In the genomic region with DNA sequence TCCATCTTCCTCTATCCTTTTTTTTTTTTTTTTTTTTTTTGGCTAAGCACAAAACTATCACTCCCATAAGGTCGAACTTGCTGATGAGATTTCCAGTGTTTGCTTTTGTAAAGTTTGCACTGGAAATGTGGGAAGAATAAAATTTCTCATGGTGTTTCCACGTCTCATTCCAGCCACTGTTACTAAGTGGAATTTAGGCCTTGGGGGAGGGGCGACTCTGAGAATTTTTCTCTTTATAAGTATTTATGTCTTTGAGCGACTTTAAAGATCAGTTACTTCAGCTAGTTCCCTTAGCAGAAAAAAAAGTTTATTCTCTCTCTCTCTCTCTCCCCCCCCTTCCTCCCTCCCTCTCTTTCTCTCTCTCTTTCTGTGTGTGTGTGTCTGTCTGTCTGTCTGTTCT, we compare ENCODE assay signal across 17 mouse cellular contexts. TPM values are rescaled to one million over a fixed set of nuclear protein-coding genes. Genes with fewer than 3 reads are reported as not detected.
DNase-seq lines count a peak whose midpoint lies in the region; ATAC-seq and TF ChIP-seq lines count a peak whose summit lies in the region.
"Had no signal": no experiment of that assay in that cellular context is flagged by ENCODE, and none has a peak within 500 bp of the region (broad histone marks: within the 10 kb centered on the region; RNA-seq: fewer than 3 reads in every experiment).

No protein-coding gene starts in this region.

- intact Hi-C loops in gastrocnemius, adult 2 months (cut with DNase I), result loop anchor here (5.0 kb wide), 2 partner anchors 101 to 151 kb away; no protein-coding TSS in a partner anchor
- intact Hi-C loops in gastrocnemius, postnatal 36 days (cut with DNase I), result loop anchor here (5.0 kb wide), 1 partner anchor 51 kb away; no protein-coding TSS in a partner anchor

- TF ChIP-seq CTCF in gastrocnemius, adult 2 months (IDR thresholded peaks at IDR 0.05), result no peak

- H3K9ac ChIP-seq in kidney, embryonic 16.5 days (replicated peaks; ENCODE audit: low read length), result no peak overlapping the region
- no peak overlapping the region for H3K9ac ChIP-seq in embryonic facial prominence, embryonic 12.5 days
- H3K9ac ChIP-seq in limb, embryonic 12.5 days (replicated peaks), result no peak overlapping the region
- H3K9ac ChIP-seq: forebrain, postnatal 0 days; liver, embryonic 12.5 days had no signal

- H3K4me3 ChIP-seq in gastrocnemius, adult 2 months, result no peak overlapping the region
- H3K4me3 ChIP-seq in kidney, embryonic 16.5 days (ENCODE audit: low read length), result no peak overlapping the region
- H3K4me3 ChIP-seq in embryonic facial prominence, embryonic 12.5 days, result no peak overlapping the region
- no peak overlapping the region for H3K4me3 ChIP-seq in limb, embryonic 12.5 days (replicated peaks)
- H3K4me3 ChIP-seq: left cerebral cortex, adult 2 months; liver, embryonic 12.5 days had no signal

- no peaks in the 10 kb centered on the region for H3K9me3 ChIP-seq in kidney, embryonic 16.5 days (ENCODE audit: low read length)
- no peaks in the 10 kb centered on the region for H3K9me3 ChIP-seq in embryonic facial prominence, embryonic 12.5 days
- no peaks in the 10 kb centered on the region for H3K9me3 ChIP-seq in limb, embryonic 12.5 days
- H3K9me3 ChIP-seq: liver, embryonic 12.5 days had no signal

- no peak for ATAC-seq in kidney, embryonic 16.5 days (ENCODE audit: low FRiP score, low TSS enrichment)
- ATAC-seq in embryonic facial prominence, embryonic 12.5 days (ENCODE audit: insufficient number of reproducible peaks, insufficient read depth, low FRiP score, low TSS enrichment), result no peak
- ATAC-seq in limb, embryonic 12.5 days (ENCODE audit: insufficient number of reproducible peaks, insufficient read depth, low FRiP score, low TSS enrichment, low read depth), result no peak
- ATAC-seq: forebrain, postnatal 0 days; liver, embryonic 12.5 days had no signal

- no peaks in the 10 kb centered on the region for H3K27me3 ChIP-seq in kidney, embryonic 16.5 days (ENCODE audit: insufficient read depth, low read length)
- H3K27me3 ChIP-seq in embryonic facial prominence, embryonic 12.5 days, result no peaks in the 10 kb centered on the region
- H3K27me3 ChIP-seq in limb, embryonic 12.5 days, result no peaks in the 10 kb centered on the region
- H3K27me3 ChIP-seq: liver, embryonic 12.5 days had no signal

- 43% methylated on average over 4 of the region's 4 CpGs for WGBS in kidney, embryonic 16.5 days
- WGBS in embryonic facial prominence, embryonic 12.5 days, result 46% methylated on average over 4 of the region's 4 CpGs
- WGBS in limb, embryonic 12.5 days, result 39% methylated on average over 4 of the region's 4 CpGs

- no peaks in the 10 kb centered on the region for H3K36me3 ChIP-seq in kidney, embryonic 16.5 days (ENCODE audit: insufficient read depth, low read length)
- H3K36me3 ChIP-seq in embryonic facial prominence, embryonic 12.5 days, result no peaks in the 10 kb centered on the region
- H3K36me3 ChIP-seq in limb, embryonic 12.5 days, result no peaks in the 10 kb centered on the region
- H3K36me3 ChIP-seq: liver, embryonic 12.5 days had no signal

- no peak overlapping the region for H3K4me2 ChIP-seq in kidney, embryonic 16.5 days (replicated peaks; ENCODE audit: low read depth, low read length)
- H3K4me2 ChIP-seq in embryonic facial prominence, embryonic 12.5 days (replicated peaks), result no peak overlapping the region
- no peak overlapping the region for H3K4me2 ChIP-seq in limb, embryonic 12.5 days
- H3K4me2 ChIP-seq: liver, embryonic 12.5 days had no signal

- peak overlapping the region; percentile 77 for H3K27ac ChIP-seq in gastrocnemius, adult 2 months
- peak overlapping the region; percentile 77 for H3K27ac ChIP-seq in kidney, embryonic 16.5 days (ENCODE audit: low read length)
- peak overlapping the region; percentile 65; the same call in 1 of the 2 replicates for H3K27ac ChIP-seq in embryonic facial prominence, embryonic 12.5 days
- H3K27ac ChIP-seq in limb, embryonic 12.5 days, result peak overlapping the region; percentile 66; the same call in 1 of the 2 replicates
- H3K27ac ChIP-seq: left cerebral cortex, adult 2 months had no signal

- DNase-seq in gastrocnemius, adult 2 months, result no peak
- no peak for DNase-seq in gastrocnemius, postnatal 36 days
- no peak for DNase-seq in kidney, adult 18-20 months
- no peak for DNase-seq in thymus, adult 18-20 months
- DNase-seq in adrenal gland, adult 8-10 months, result no peak
- DNase-seq: adrenal gland, adult 2 months; cerebellum, adult 9-10 months; forebrain, postnatal 0 days; kidney, adult 2 months; retina, postnatal 1 day; spleen, adult 18-20 months; thymus, adult 2 months had no signal

- peaks cover 37% of the 10 kb centered on the region; the same call in 1 of the 2 replicates for H3K4me1 ChIP-seq in kidney, embryonic 16.5 days (ENCODE audit: insufficient read depth, low read length)
- peaks cover 59% of the 10 kb centered on the region for H3K4me1 ChIP-seq in embryonic facial prominence, embryonic 12.5 days
- peaks cover 51% of the 10 kb centered on the region for H3K4me1 ChIP-seq in limb, embryonic 12.5 days (replicated peaks)

RNA-seq across cellular contexts. Expression of a gene that starts 8.1 kb away (rescaled TPM):
- total RNA-seq in gastrocnemius, adult 2 months (2021), result 10 to 100 TPM; 23.9 to 39.9 TPM
- 10 to 100 TPM; 25.8 to 26.6 TPM for total RNA-seq in gastrocnemius, postnatal 36 days (2021)
- polyA plus RNA-seq in kidney, embryonic 16.5 days (2015; fragmentation: Nextera tagmentation; extraction: Ambion mirVana), result 238 and 243 TPM in 2 replicates
- 342 and 370 TPM in 2 replicates for polyA plus RNA-seq in embryonic facial prominence, embryonic 12.5 days (2016; fragmentation: Nextera tagmentation; extraction: Ambion mirVana)
- polyA plus RNA-seq in limb, embryonic 12.5 days (2016; fragmentation: Nextera tagmentation; extraction: Ambion mirVana), result 213 and 222 TPM in 2 replicates
- total RNA-seq in adrenal gland, adult 8-10 months (2022), result 10 to 100 TPM; 62.2 to 88.3 (median 71.2) TPM
